Mouse (Mus musculus) cortical plate, adult 2 months (tissue): ENCODE data around the gene Fam3c.

Source experiments
- CTCF ChIP-seq: fragments of 200-500 bp; IDR thresholded peaks from 2 replicates; pipeline ENCODE4 v1.5.1; 2011; ENCODE audit warnings: mild to moderate bottlenecking, control low read depth, low read length; ENCODE audit not compliant: insufficient read depth; ENCODE audit errors: extremely low read depth
- POLR2A ChIP-seq: fragments of 200-500 bp; IDR thresholded peaks from 2 replicates; pipeline ENCODE4 v1.6.1; 2011; ENCODE audit warnings: mild to moderate bottlenecking, low read length, control low read depth; ENCODE audit not compliant: insufficient read depth; ENCODE audit errors: extremely low read depth

DNA sequence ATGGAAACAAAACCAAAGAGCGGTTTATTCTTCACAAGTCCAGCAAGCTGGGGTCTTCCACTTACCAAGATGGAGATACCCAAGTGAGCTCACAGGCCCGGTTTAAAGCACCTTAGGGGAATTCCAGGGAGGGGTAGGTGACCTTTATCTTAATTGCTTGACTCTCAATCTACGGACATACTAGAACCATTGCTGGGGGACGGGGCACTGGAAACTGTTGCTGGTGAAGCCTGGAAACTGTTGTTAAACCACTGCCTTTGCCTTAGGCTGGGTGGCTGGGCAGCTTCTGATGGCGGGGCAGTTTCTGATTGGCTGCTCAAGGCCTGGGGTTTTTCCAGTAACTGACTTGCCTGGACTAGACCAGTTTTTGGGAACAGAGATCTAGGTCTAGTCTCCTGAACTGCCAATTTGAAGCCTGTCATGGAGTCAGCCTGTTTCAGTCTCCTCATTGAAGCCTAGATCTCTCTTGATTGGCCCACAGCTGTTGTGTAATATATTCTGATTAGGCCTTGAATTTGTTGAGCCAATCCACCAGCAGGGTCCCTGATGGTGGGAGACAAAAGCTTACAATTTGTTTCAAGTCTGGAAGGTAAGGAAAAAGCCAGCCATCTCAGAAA, 29.3 kb upstream of the Fam3c start:
- TF ChIP-seq CTCF (no peak), POLR2A (no peak)
